Comparison of ENCODE assay signal across 13 mouse cellular contexts in the genomic region with DNA sequence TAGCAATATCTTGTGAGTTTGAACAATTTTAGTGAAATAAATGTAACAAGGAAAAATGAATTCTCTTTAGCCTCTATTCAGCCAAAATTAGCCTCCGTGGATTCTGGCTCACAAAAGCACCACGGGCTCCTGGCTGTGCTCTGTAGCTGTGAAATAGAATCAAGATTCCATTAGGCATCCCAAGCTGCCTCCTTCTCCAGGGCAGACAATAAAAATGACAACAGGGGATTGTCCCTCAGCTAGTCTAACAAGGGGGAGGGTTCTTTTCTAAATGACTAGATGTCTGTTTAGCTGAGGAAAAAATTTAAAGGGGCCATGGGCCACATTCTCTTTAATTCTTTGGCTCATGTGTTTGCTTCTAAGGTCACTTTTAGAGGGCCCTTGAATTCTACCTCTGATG.
A peak's percentile ranks its signal among the peaks of the same experiment; 100 is the strongest.
DNase-seq lines count a peak whose midpoint lies in the region; ATAC-seq lines count a peak whose summit lies in the region.
"Had no signal": no experiment of that assay in that cellular context is flagged by ENCODE, and none has a peak within 500 bp of the region (broad histone marks: within the 10 kb centered on the region; RNA-seq: fewer than 3 reads in every experiment).

No protein-coding gene starts in this region.

- ATAC-seq in hindbrain, embryonic 12.5 days (ENCODE audit: low FRiP score) = peak; percentile 73
- peak; percentile 80 for ATAC-seq in midbrain, embryonic 13.5 days

- H3K9me3 ChIP-seq in hindbrain, embryonic 12.5 days (replicated peaks) = no peaks in the 10 kb centered on the region
- H3K9me3 ChIP-seq in midbrain, embryonic 13.5 days = no peaks in the 10 kb centered on the region
- H3K9me3 ChIP-seq: kidney, embryonic 15.5 days had no signal

- no peaks in the 10 kb centered on the region for H3K36me3 ChIP-seq in hindbrain, embryonic 12.5 days
- no peaks in the 10 kb centered on the region for H3K36me3 ChIP-seq in midbrain, embryonic 13.5 days
- H3K36me3 ChIP-seq: kidney, embryonic 15.5 days had no signal

- DNase-seq in left cerebral cortex, adult 11 months (ENCODE audit: low spot score) = peak; percentile 4
- DNase-seq in left cerebral cortex, adult 8-10 months (ENCODE audit: low spot score in 2 of 2) = no peak
- no peak for DNase-seq in urinary bladder, adult 2 months (ENCODE audit: low spot score)
- no peak for DNase-seq in adrenal gland, adult (ENCODE audit: inconsistent age in 2 of 2, low spot score in 1 of 2)
- DNase-seq in kidney, postnatal 4 days = no peak
- DNase-seq: adrenal gland, postnatal 14 days; gastrocnemius, adult 2 months; lung, postnatal 10 days; right cerebral cortex, adult 18-20 months; thymus, postnatal 4 days had no signal

- H3K4me3 ChIP-seq in hindbrain, embryonic 12.5 days = no peak overlapping the region
- no peak overlapping the region for H3K4me3 ChIP-seq in midbrain, embryonic 13.5 days (replicated peaks)
- H3K4me3 ChIP-seq: gastrocnemius, adult 2 months; kidney, embryonic 15.5 days had no signal

- WGBS in hindbrain, embryonic 12.5 days = 18% methylated on average over 2 of the region's 2 CpGs
- WGBS in midbrain, embryonic 13.5 days = 1% methylated on average over 2 of the region's 2 CpGs

- H3K4me1 ChIP-seq in hindbrain, embryonic 12.5 days = peaks cover 9% of the 10 kb centered on the region; the same call in 1 of the 2 replicates
- H3K4me1 ChIP-seq in midbrain, embryonic 13.5 days (replicated peaks) = peaks cover 21% of the 10 kb centered on the region
- H3K4me1 ChIP-seq: kidney, embryonic 15.5 days had no signal

- no peak overlapping the region for H3K9ac ChIP-seq in hindbrain, embryonic 12.5 days
- no peak overlapping the region for H3K9ac ChIP-seq in midbrain, embryonic 13.5 days (replicated peaks)
- H3K9ac ChIP-seq: kidney, embryonic 15.5 days had no signal

- 0 out of 2 replicates have a peak overlapping the region, but pooled peaks have one; percentile 8 for H3K4me2 ChIP-seq in hindbrain, embryonic 12.5 days (replicated peaks)
- peak overlapping the region; percentile 17; the same call in 1 of the 2 replicates for H3K4me2 ChIP-seq in midbrain, embryonic 13.5 days (replicated peaks)
- H3K4me2 ChIP-seq: kidney, embryonic 15.5 days had no signal

- peak overlapping the region; percentile 53 for H3K27ac ChIP-seq in hindbrain, embryonic 12.5 days
- H3K27ac ChIP-seq in midbrain, embryonic 13.5 days = peak overlapping the region; percentile 65
- H3K27ac ChIP-seq: gastrocnemius, adult 2 months; kidney, embryonic 15.5 days had no signal

- no peaks in the 10 kb centered on the region for H3K27me3 ChIP-seq in hindbrain, embryonic 12.5 days
- H3K27me3 ChIP-seq in midbrain, embryonic 13.5 days = no peaks in the 10 kb centered on the region
- H3K27me3 ChIP-seq: kidney, embryonic 15.5 days had no signal
